Mouse (Mus musculus): ENCODE data around the gene Myl3. TPM values are rescaled to one million over a fixed set of nuclear protein-coding genes. Genes with fewer than 3 reads are reported as not detected.

Gene Myl3
- polyA plus RNA-seq, 1 experiment from 2014 or later = 2.8 TPM

- no peak overlapping the region for H3K9ac ChIP-seq
- no peaks in the 10 kb centered on the region for H3K9me3 ChIP-seq (replicated peaks)
- H3K27ac ChIP-seq (replicated peaks) = no peak overlapping the region
- no peaks in the 10 kb centered on the region for H3K36me3 ChIP-seq (replicated peaks)
- 43% methylated on average over 5 of the region's 5 CpGs for WGBS (ENCODE audit: insufficient replicate concordance)
- H3K4me1 ChIP-seq (replicated peaks) = peaks cover 13% of the 10 kb centered on the region
- peaks cover 64% of the 10 kb centered on the region for H3K27me3 ChIP-seq
- ATAC-seq (ENCODE audit: insufficient read depth) = no peak
- H3K4me3 ChIP-seq (replicated peaks) = no peak overlapping the region
- H3K4me2 ChIP-seq = no peak overlapping the region
Measured at GRCm38 (mm10) chr9:110746238-110746637, 4.6 kb downstream of the Myl3 start.

- H3K4me2 ChIP-seq = no peak within 1 kb of the TSS
- no peak within 1 kb of the TSS for H3K4me3 ChIP-seq (replicated peaks)
- 64% methylated on average over 7 of the region's 7 CpGs for WGBS (ENCODE audit: insufficient replicate concordance)
- no peak within 1 kb of the TSS for H3K27ac ChIP-seq (replicated peaks)
- peaks cover 13% of the 10 kb centered on the region for H3K4me1 ChIP-seq (replicated peaks)
- ATAC-seq (ENCODE audit: insufficient read depth) = no peak
- peaks cover 57% of the 10 kb centered on the region for H3K27me3 ChIP-seq
- no peaks in the 10 kb centered on the region for H3K36me3 ChIP-seq (replicated peaks)
- no peaks in the 10 kb centered on the region for H3K9me3 ChIP-seq (replicated peaks)
- no peak within 1 kb of the TSS for H3K9ac ChIP-seq
Measured at GRCm38 (mm10) chr9:110746961-110747360, 5.3 kb downstream of the Myl3 start, which contains the start of gene Pth1r. TSS of gene Pth1r (minus strand) at chr9:110747145.

GRCm38 (mm10) chr9:110748451-110748850 lies 6.8 kb downstream of the Myl3 start:
- peaks cover 42% of the 10 kb centered on the region for H3K27me3 ChIP-seq
- ATAC-seq (ENCODE audit: insufficient read depth) = no peak

GRCm38 (mm10) chr9:110750404-110751187 lies 8.9 kb downstream of the Myl3 start:
- no peak overlapping the region for H3K4me3 ChIP-seq (replicated peaks)
- H3K9me3 ChIP-seq (replicated peaks) = no peaks in the 10 kb centered on the region
- 30% methylated on average over 14 of the region's 14 CpGs for WGBS (ENCODE audit: insufficient replicate concordance)
- H3K4me2 ChIP-seq = no peak overlapping the region
- H3K36me3 ChIP-seq (replicated peaks) = no peaks in the 10 kb centered on the region
- H3K4me1 ChIP-seq (replicated peaks) = peaks cover 5% of the 10 kb centered on the region; the same call in 1 of the 2 replicates
- peaks cover 21% of the 10 kb centered on the region for H3K27me3 ChIP-seq
- H3K27ac ChIP-seq (replicated peaks) = no peak overlapping the region
- H3K9ac ChIP-seq = no peak overlapping the region
- no peak for ATAC-seq (ENCODE audit: insufficient read depth)

More at GRCm38 (mm10) chr9:110748451-110748850, 6.8 kb downstream of the Myl3 start:
- Histone ChIP-seq H3K27ac (replicated peaks) (no peak overlapping the region), H3K4me2 (no peak overlapping the region), H3K9ac (no peak overlapping the region), H3K4me1 (replicated peaks) (peaks cover 8% of the 10 kb centered on the region), H3K9me3 (replicated peaks) (no peaks in the 10 kb centered on the region), H3K36me3 (replicated peaks) (no peaks in the 10 kb centered on the region), H3K4me3 (replicated peaks) (no peak overlapping the region)
- WGBS (ENCODE audit: insufficient replicate concordance) = 47% methylated on average over 2 of the region's 2 CpGs

GRCm38 (mm10) chr9:110751412-110751811 lies 9.8 kb downstream of the Myl3 start:
- WGBS (ENCODE audit: insufficient replicate concordance) = 32% methylated on average over 5 of the region's 5 CpGs
- Histone ChIP-seq H3K27me3 (peaks cover 13% of the 10 kb centered on the region), H3K4me1 (replicated peaks) (peaks cover 5% of the 10 kb centered on the region; the same call in 1 of the 2 replicates), H3K9me3 (replicated peaks) (no peaks in the 10 kb centered on the region), H3K27ac (replicated peaks) (no peak overlapping the region), H3K4me2 (no peak overlapping the region), H3K36me3 (replicated peaks) (no peaks in the 10 kb centered on the region), H3K4me3 (replicated peaks) (no peak overlapping the region), H3K9ac (no peak overlapping the region)
- no peak for ATAC-seq (ENCODE audit: insufficient read depth)

DNA sequence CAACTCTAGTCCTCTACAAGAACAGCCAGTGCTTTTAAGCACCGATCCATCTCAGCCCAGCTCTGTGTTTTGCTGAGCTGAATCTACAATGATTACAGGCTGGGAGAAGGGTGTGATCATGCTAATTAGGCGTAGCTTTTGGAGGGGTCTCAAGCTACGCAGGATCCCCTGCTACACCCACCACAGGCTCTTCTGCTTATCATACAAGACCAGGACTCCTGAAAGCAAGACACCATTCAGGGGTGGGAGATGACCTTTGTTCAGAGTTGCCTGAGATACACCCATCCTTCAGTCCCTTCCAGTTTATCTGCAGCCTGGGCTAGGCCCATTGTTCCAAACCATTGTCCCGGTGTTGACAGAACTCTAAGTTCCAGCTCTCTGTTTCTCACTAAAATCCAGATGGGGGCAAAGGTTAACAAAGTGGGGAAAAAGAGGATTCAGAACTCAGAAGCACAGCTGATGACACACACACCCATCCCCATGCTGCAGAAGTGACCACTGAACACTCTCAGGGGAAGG lies 11.3 kb downstream of the Myl3 start:
- Histone ChIP-seq H3K27ac (replicated peaks) (no peak overlapping the region), H3K27me3 (peaks cover 8% of the 10 kb centered on the region; the same call in 1 of the 2 replicates), H3K9ac (no peak overlapping the region), H3K9me3 (replicated peaks) (no peaks in the 10 kb centered on the region), H3K4me3 (replicated peaks) (no peak overlapping the region), H3K4me2 (no peak overlapping the region), H3K36me3 (replicated peaks) (no peaks in the 10 kb centered on the region), H3K4me1 (replicated peaks) (peaks cover 5% of the 10 kb centered on the region; the same call in 1 of the 2 replicates)
- no peak for ATAC-seq (ENCODE audit: insufficient read depth)
- WGBS (ENCODE audit: insufficient replicate concordance) = 42% methylated on average over 4 of the region's 4 CpGs

GRCm38 (mm10) chr9:110753773-110754172 lies 12.1 kb downstream of the Myl3 start:
- Histone ChIP-seq H3K27ac (replicated peaks) (no peak overlapping the region), H3K27me3 (peaks cover 8% of the 10 kb centered on the region; the same call in 1 of the 2 replicates), H3K4me2 (no peak overlapping the region), H3K9ac (no peak overlapping the region), H3K9me3 (replicated peaks) (no peaks in the 10 kb centered on the region), H3K4me3 (replicated peaks) (no peak overlapping the region), H3K4me1 (replicated peaks) (peaks cover 5% of the 10 kb centered on the region; the same call in 1 of the 2 replicates), H3K36me3 (replicated peaks) (no peaks in the 10 kb centered on the region)
- WGBS (ENCODE audit: insufficient replicate concordance) = 75% methylated on average over 4 of the region's 4 CpGs
- no peak for ATAC-seq (ENCODE audit: insufficient read depth)

DNA sequence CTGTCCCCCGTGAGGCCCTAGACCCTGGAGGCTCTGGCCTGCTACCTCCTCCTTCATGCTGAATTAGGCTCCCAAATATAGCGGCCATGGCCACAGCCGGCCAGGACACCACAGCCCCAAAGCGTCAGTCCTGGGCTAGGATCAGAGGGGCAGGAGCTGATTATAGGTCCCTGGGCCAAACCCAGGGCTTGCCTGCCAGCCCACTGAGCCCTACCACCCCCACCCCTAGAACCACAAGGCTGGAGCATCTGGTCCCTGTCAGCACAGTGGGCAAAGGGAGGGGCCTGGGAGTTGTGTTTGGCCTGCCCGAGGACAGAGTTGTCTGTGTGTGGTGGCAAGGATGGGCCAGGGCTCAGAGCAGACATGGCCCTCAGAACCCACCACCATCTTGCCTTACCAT lies 16.2 kb downstream of the Myl3 start:
- ATAC-seq (ENCODE audit: insufficient read depth) = no peak
- H3K27ac ChIP-seq (replicated peaks) = no peak overlapping the region
- no peak overlapping the region for H3K9ac ChIP-seq

GRCm38 (mm10) chr9:110758605-110759004 lies 16.9 kb downstream of the Myl3 start:
- peaks cover 1% of the 10 kb centered on the region; the same call in 1 of the 2 replicates for H3K27me3 ChIP-seq
- no peaks in the 10 kb centered on the region for H3K4me1 ChIP-seq (replicated peaks)
- no peaks in the 10 kb centered on the region for H3K9me3 ChIP-seq (replicated peaks)
- no peak overlapping the region for H3K4me3 ChIP-seq (replicated peaks)
- no peaks in the 10 kb centered on the region for H3K36me3 ChIP-seq (replicated peaks)
- no peak overlapping the region for H3K27ac ChIP-seq (replicated peaks)
- H3K9ac ChIP-seq = no peak overlapping the region
- H3K4me2 ChIP-seq = no peak overlapping the region
- ATAC-seq (ENCODE audit: insufficient read depth) = no peak
- WGBS (ENCODE audit: insufficient replicate concordance) = 59% methylated on average over 8 of the region's 8 CpGs

More for the DNA sequence above, 16.2 kb downstream of the Myl3 start:
- H3K36me3 ChIP-seq (replicated peaks) = no peaks in the 10 kb centered on the region
- H3K4me2 ChIP-seq = no peak overlapping the region
- WGBS (ENCODE audit: insufficient replicate concordance) = 70% methylated on average over 5 of the region's 5 CpGs
- H3K4me1 ChIP-seq (replicated peaks) = no peaks in the 10 kb centered on the region
- no peaks in the 10 kb centered on the region for H3K9me3 ChIP-seq (replicated peaks)
- no peak overlapping the region for H3K4me3 ChIP-seq (replicated peaks)
- H3K27me3 ChIP-seq = no peaks in the 10 kb centered on the region

DNA sequence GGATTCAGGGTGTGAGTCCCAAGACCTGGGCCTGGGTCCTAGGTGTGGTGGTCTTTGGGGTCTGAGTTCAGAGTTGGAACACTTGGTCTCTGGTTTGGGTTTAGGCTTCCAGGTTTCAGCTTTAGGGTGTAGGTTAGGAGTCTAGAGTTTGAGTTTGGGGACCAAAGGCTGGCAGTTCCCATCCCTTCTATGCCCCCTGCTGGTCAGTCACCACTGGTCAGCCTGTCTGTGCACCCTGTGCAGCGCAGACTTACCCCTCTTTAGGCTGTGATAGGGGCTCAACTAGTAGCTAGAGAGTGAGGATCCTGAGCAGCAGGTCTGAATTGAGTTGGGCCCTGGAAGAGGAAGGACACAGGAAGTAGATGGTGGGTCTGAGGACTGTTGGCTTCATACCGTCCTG lies 17.6 kb downstream of the Myl3 start:
- H3K27me3 ChIP-seq = peaks cover 8% of the 10 kb centered on the region; the same call in 1 of the 2 replicates
- H3K4me1 ChIP-seq (replicated peaks) = no peaks in the 10 kb centered on the region
- H3K27ac ChIP-seq (replicated peaks) = no peak overlapping the region
- H3K9me3 ChIP-seq (replicated peaks) = no peaks in the 10 kb centered on the region
- H3K36me3 ChIP-seq (replicated peaks) = no peaks in the 10 kb centered on the region
- H3K4me3 ChIP-seq (replicated peaks) = no peak overlapping the region
- ATAC-seq (ENCODE audit: insufficient read depth) = no peak
- WGBS (ENCODE audit: insufficient replicate concordance) = 43% methylated on average over 2 of the region's 2 CpGs
- H3K9ac ChIP-seq = no peak overlapping the region
- H3K4me2 ChIP-seq = no peak overlapping the region

- no peak overlapping the region for H3K27ac ChIP-seq (replicated peaks)
- no peak for ATAC-seq (ENCODE audit: insufficient read depth)
- peaks cover 13% of the 10 kb centered on the region for H3K27me3 ChIP-seq
- H3K4me3 ChIP-seq (replicated peaks) = no peak overlapping the region
- H3K9ac ChIP-seq = no peak overlapping the region
- no peak overlapping the region for H3K4me2 ChIP-seq
- H3K4me1 ChIP-seq (replicated peaks) = no peaks in the 10 kb centered on the region
- H3K9me3 ChIP-seq (replicated peaks) = no peaks in the 10 kb centered on the region
- H3K36me3 ChIP-seq (replicated peaks) = no peaks in the 10 kb centered on the region
- 62% methylated on average over 8 of the region's 8 CpGs for WGBS (ENCODE audit: insufficient replicate concordance)
Measured at GRCm38 (mm10) chr9:110760886-110761285, 19.2 kb downstream of the Myl3 start.

All from liver, embryonic 15.5 days (tissue).